ENCODE assay signal across 14 mouse cellular contexts in genomic region chr5:124929425-124930054, GRCm38 (mm10).
DNase-seq lines count a peak whose midpoint lies in the region; ATAC-seq lines count a peak whose summit lies in the region.
"Had no signal": no experiment of that assay in that cellular context is flagged by ENCODE, and none has a peak within 500 bp of the region (broad histone marks: within the 10 kb centered on the region; RNA-seq: fewer than 3 reads in every experiment).

No protein-coding gene starts in this region.

- H3K9me3 ChIP-seq in embryonic facial prominence, embryonic 10.5 days = peaks cover 4% of the 10 kb centered on the region; the same call in 1 of the 2 replicates
- no peaks in the 10 kb centered on the region for H3K9me3 ChIP-seq in limb, embryonic 15.5 days
- H3K9me3 ChIP-seq: hindbrain, embryonic 13.5 days; stomach, embryonic 15.5 days had no signal

- H3K4me1 ChIP-seq in embryonic facial prominence, embryonic 10.5 days = peaks cover 33% of the 10 kb centered on the region
- H3K4me1 ChIP-seq in limb, embryonic 15.5 days = peaks cover 29% of the 10 kb centered on the region
- H3K4me1 ChIP-seq: stomach, embryonic 15.5 days had no signal

- H3K36me3 ChIP-seq in embryonic facial prominence, embryonic 10.5 days (replicated peaks) = no peaks in the 10 kb centered on the region
- no peaks in the 10 kb centered on the region for H3K36me3 ChIP-seq in limb, embryonic 15.5 days
- H3K36me3 ChIP-seq: hindbrain, embryonic 13.5 days; stomach, embryonic 15.5 days had no signal

- H3K4me3 ChIP-seq in embryonic facial prominence, embryonic 10.5 days = no peak overlapping the region
- H3K4me3 ChIP-seq in limb, embryonic 15.5 days = no peak overlapping the region
- H3K4me3 ChIP-seq: gastrocnemius, adult 2 months; hindbrain, embryonic 13.5 days; left cerebral cortex, adult 2 months; myocyte; stomach, embryonic 15.5 days had no signal

- no peaks in the 10 kb centered on the region for H3K27me3 ChIP-seq in embryonic facial prominence, embryonic 10.5 days (replicated peaks; ENCODE audit: low read depth, poor library complexity, severe bottlenecking)
- H3K27me3 ChIP-seq in limb, embryonic 15.5 days = no peaks in the 10 kb centered on the region
- H3K27me3 ChIP-seq: hindbrain, embryonic 13.5 days; stomach, embryonic 15.5 days had no signal

- H3K27ac ChIP-seq in embryonic facial prominence, embryonic 10.5 days (replicated peaks) = peak overlapping the region; percentile 83; the same call in 1 of the 2 replicates
- 0 out of 2 replicates have a peak overlapping the region, but pooled peaks have one; percentile 24 for H3K27ac ChIP-seq in limb, embryonic 15.5 days
- H3K27ac ChIP-seq: gastrocnemius, adult 2 months; hindbrain, embryonic 13.5 days; left cerebral cortex, adult 2 months; stomach, embryonic 15.5 days had no signal

- H3K9ac ChIP-seq in limb, embryonic 15.5 days = no peak overlapping the region
- H3K9ac ChIP-seq: hindbrain, embryonic 13.5 days; stomach, embryonic 15.5 days had no signal

- peak; percentile 45 to 66 for DNase-seq in heart, postnatal 10 days
- DNase-seq in heart, postnatal 36 days = no peak
- DNase-seq in CD4-positive, CD25-positive, alpha-beta regulatory T cell, adult 2 months (ENCODE audit: low read depth, low spot score) = peak; percentile 31
- DNase-seq in embryonic facial prominence, embryonic 10.5 days (ENCODE audit: low spot score) = no peak
- DNase-seq in right cerebral cortex, adult 2 months (ENCODE audit: low spot score in 2 of 2) = no peak
- no peak for DNase-seq in layer of hippocampus, adult 18-20 months (ENCODE audit: low spot score in 2 of 2)
- no peak for DNase-seq in B cell, adult 2 months

- no peak for ATAC-seq in limb, embryonic 15.5 days (ENCODE audit: insufficient number of reproducible peaks, low FRiP score, low TSS enrichment, low read depth)
- ATAC-seq: activated CD4-positive, CD25-positive, alpha-beta regulatory T cell, adult 4 months had no signal

- 76% methylated on average over 9 of the region's 9 CpGs for WGBS in embryonic facial prominence, embryonic 10.5 days
- WGBS in limb, embryonic 15.5 days = 81% methylated on average over 9 of the region's 9 CpGs

- intact Hi-C loops in heart, postnatal 10 days (cut with DNase I) = no loop called here
- intact Hi-C loops in heart, postnatal 36 days (cut with DNase I) = no loop called here

- H3K4me2 ChIP-seq in limb, embryonic 15.5 days = no peak overlapping the region
- H3K4me2 ChIP-seq: hindbrain, embryonic 13.5 days; stomach, embryonic 15.5 days had no signal

Comparison
In these comparisons a context has a peak if more than half of its experiments do, and no peak if none do; other contexts are left out.
1. DNase-seq: peak in heart, postnatal 10 days (2 of 2) and CD4-positive, CD25-positive, alpha-beta regulatory T cell, adult 2 months (single experiment); none in heart, postnatal 36 days (0 of 2), embryonic facial prominence, embryonic 10.5 days (single experiment), right cerebral cortex, adult 2 months (0 of 2), layer of hippocampus, adult 18-20 months (0 of 2) and B cell, adult 2 months (0 of 2).